Mouse (Mus musculus): ENCODE data around the gene Eme1.

DNA sequence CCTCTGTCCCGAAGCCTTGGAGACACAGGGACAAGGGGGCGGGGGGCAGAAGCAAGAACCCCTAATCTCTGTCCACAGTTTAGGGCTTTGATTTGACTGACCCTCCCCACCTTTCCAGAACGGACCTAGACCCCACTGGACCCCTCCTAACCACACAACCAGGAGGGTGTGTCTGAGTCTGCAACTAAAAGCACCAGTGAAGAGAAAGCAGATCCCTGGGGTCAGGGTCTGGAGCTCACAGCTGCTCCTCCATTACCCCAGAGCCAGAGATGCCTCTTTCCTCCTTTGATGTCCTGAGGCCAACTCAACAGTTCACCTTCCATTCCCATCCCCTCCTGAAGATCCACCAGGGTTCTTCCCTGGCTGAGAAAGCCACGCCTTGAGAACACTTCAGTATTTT, 22.5 kb upstream of the Eme1 start:
- TF ChIP-seq GATA1 (IDR thresholded peaks at IDR 0.05; ENCODE audit: borderline replicate concordance, low read length) (no peak), CTCF (IDR thresholded peaks at IDR 0.05; ENCODE audit: low read depth, low read length) (no peak), GATA2 (IDR thresholded peaks at IDR 0.05; ENCODE audit: borderline replicate concordance, low read depth, low read length) (no peak)
